Mouse (Mus musculus) liver, adult 2 months (tissue): ENCODE results near the gene Odf3l2.

Experiments
- CTCF ChIP-seq: fragments of 200-500 bp; IDR thresholded peaks from 2 replicates; pipeline ENCODE4 v1.5.1; 2011; ENCODE audit warnings: low read depth, low read length, control low read depth
- POLR2A ChIP-seq: fragments of 200-500 bp; IDR thresholded peaks from 2 replicates; pipeline ENCODE4 v1.6.1; 2011; ENCODE audit warnings: low read length, control low read depth; ENCODE audit not compliant: insufficient read depth; ENCODE audit errors: extremely low read depth

DNA sequence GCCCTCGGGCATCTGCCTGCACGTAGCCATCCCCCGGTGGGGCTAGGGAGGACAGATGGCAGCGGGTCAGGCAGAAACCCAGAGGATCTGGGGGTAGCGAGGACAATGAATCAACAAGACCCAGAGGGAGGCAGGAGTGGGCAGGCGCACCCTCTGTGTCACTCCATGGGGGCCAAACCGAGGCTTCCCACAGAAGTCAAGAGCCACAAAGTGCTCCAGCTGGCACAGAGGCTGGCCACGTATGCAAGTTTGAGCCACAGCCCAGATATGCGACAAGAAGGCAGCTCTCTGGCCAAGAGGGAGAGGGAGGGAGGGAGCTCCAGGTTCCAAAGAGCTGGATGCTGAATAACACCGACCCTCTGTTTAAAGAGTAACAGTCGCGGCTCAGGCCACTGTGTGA is 21.6 kb downstream of the Odf3l2 start:
- TF ChIP-seq CTCF, result no peak
- TF ChIP-seq POLR2A, result no peak
